Mouse (Mus musculus) embryonic facial prominence, embryonic 10.5 days (tissue): ENCODE data around the gene Szrd1. TPM values are rescaled to one million over a fixed set of nuclear protein-coding genes. Genes with fewer than 3 reads are reported as not detected.
A peak's percentile ranks its signal among the peaks of the same experiment; 100 is the strongest.
"Not testable (repeated sequence)": the region's sequence is repeated elsewhere in the genome, so short reads cannot be mapped to it uniquely, and the experiment has no call there.

ENCODE experiments used
- DNase-seq: peaks from one replicate; pipeline ENCODE4 v3.0.0-alpha.2; 2017; ENCODE audit warnings: low spot score
- H3K27ac ChIP-seq: fragments of 300-500 bp; sonication (generic); replicated peaks from 2 replicates; pipeline ENCODE4 v1.5.1; 2016; ENCODE audit warnings: mild to moderate bottlenecking
- H3K27me3 ChIP-seq: fragments of 300-500 bp; sonication (generic); replicated peaks from 2 replicates; pipeline ENCODE4 v1.6.1; 2016; ENCODE audit warnings: low read depth, mild to moderate bottlenecking; ENCODE audit not compliant: poor library complexity, severe bottlenecking
- H3K36me3 ChIP-seq: fragments of 300-500 bp; sonication (generic); replicated peaks from 2 replicates; pipeline ENCODE4 v1.6.1; 2016; ENCODE audit warnings: mild to moderate bottlenecking, moderate library complexity
- H3K4me1 ChIP-seq: fragments of 300-500 bp; sonication (generic); 2 replicates; pipeline ENCODE4 v1.6.1; 2016
- H3K4me3 ChIP-seq: fragments of 300-500 bp; sonication (generic); 2 replicates; pipeline ENCODE4 v1.5.1; 2016; ENCODE audit warnings: mild to moderate bottlenecking, moderate library complexity
- H3K9me3 ChIP-seq: fragments of 300-500 bp; sonication (generic); 2 replicates; pipeline ENCODE4 v1.6.1; 2016; ENCODE audit warnings: mild to moderate bottlenecking
- WGBS: fragments of 180-500 bp; shearing (Covaris S2); methylation state at CpG from one replicate; pipeline ENCODE4 v1.1.7; 2016; 5-methylcytosine and 5-hydroxymethylcytosine counted together
- polyA plus RNA-seq: library from polyadenylated mRNA; unstranded; fragments of >200 nt; fragmentation: Nextera tagmentation; extraction: Ambion mirVana; gene quantifications from 2 replicates; pipeline ENCODE4 v1.2.1, GENCODE M21; 2016

Szrd1 gene
- polyA plus RNA-seq, 1 experiment from 2014 or later = 37.4 TPM

DNA sequence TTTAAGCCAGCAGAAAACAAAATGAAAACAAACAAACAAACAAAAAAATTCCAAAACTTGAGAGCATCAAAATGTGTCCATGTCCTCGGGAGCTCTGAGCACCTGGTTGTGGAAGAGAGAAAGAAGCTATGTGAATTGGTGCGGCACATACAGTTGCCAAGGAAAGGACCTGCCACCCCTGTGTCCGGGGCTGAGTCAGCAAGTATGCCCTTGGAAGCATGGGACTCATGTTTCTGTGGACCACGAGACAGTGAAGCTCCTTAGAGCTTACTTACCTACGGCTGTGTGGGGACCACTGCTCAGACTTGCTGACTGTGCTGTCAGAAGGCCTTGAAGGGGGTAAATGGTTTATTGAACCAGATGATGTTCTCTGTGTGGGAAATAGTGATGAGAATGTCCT lies 24.2 kb upstream of the Szrd1 start:
- H3K36me3 ChIP-seq = peaks cover 65% of the 10 kb centered on the region
- DNase-seq = no peak
- peaks cover 12% of the 10 kb centered on the region for H3K4me1 ChIP-seq
- peaks cover 15% of the 10 kb centered on the region; the same call in 1 of the 2 replicates for H3K9me3 ChIP-seq
- H3K27me3 ChIP-seq = no peaks in the 10 kb centered on the region
- H3K27ac ChIP-seq = no peak overlapping the region
- H3K4me3 ChIP-seq = no peak overlapping the region
- 95% methylated on average over 5 of the region's 5 CpGs for WGBS

- 92% methylated on average over 6 of the region's 6 CpGs for WGBS
- no peak overlapping the region for H3K4me3 ChIP-seq
These were observed 22.2 kb upstream of the Szrd1 start for GRCm38 (mm10) chr4:141161699-141162208.

GRCm38 (mm10) chr4:141160193-141160592 lies 20.6 kb upstream of the Szrd1 start:
- Histone ChIP-seq H3K4me3 (no peak overlapping the region), H3K4me1 (peaks cover 22% of the 10 kb centered on the region), H3K9me3 (peaks cover 8% of the 10 kb centered on the region; the same call in 1 of the 2 replicates), H3K27ac (no peak overlapping the region), H3K36me3 (peaks cover 37% of the 10 kb centered on the region), H3K27me3 (no peaks in the 10 kb centered on the region)
- no peak for DNase-seq
- 89% methylated on average over 4 of the region's 4 CpGs for WGBS

More at GRCm38 (mm10) chr4:141161699-141162208, 22.2 kb upstream of the Szrd1 start:
- peaks cover 22% of the 10 kb centered on the region for H3K4me1 ChIP-seq
- peaks cover 49% of the 10 kb centered on the region for H3K36me3 ChIP-seq
- no peaks in the 10 kb centered on the region for H3K27me3 ChIP-seq
- DNase-seq = no peak
- no peak overlapping the region for H3K27ac ChIP-seq
- H3K9me3 ChIP-seq = peaks cover 11% of the 10 kb centered on the region; the same call in 1 of the 2 replicates

DNA sequence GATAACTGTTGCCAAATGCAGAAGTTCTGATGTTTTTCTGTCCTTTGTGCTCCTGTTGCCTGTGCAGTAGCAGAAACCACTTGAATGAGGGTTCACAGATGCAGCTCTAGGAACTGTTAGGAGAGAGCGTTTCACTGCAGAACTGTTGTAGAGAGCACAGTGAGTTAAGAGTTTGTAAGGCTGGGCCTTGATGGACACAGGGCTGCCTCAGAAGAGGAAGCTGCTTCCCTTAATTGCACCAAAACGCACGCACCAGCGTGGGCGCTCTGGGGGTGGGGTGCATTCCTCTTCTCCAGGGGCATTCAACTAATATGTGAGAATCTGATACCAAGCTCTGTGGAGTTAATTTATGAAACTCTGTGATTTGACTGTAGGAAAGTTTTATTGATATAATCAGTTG lies 20.1 kb upstream of the Szrd1 start:
- DNase-seq = no peak
- H3K27me3 ChIP-seq = no peaks in the 10 kb centered on the region
- 0 out of 2 replicates have a peak overlapping the region, but pooled peaks have one; percentile 1 for H3K27ac ChIP-seq
- 56% methylated on average over 5 of the region's 5 CpGs for WGBS
- peaks cover 32% of the 10 kb centered on the region for H3K36me3 ChIP-seq
- peaks cover 22% of the 10 kb centered on the region for H3K4me1 ChIP-seq
- H3K9me3 ChIP-seq = peaks cover 5% of the 10 kb centered on the region; the same call in 1 of the 2 replicates
- no peak overlapping the region for H3K4me3 ChIP-seq

DNA sequence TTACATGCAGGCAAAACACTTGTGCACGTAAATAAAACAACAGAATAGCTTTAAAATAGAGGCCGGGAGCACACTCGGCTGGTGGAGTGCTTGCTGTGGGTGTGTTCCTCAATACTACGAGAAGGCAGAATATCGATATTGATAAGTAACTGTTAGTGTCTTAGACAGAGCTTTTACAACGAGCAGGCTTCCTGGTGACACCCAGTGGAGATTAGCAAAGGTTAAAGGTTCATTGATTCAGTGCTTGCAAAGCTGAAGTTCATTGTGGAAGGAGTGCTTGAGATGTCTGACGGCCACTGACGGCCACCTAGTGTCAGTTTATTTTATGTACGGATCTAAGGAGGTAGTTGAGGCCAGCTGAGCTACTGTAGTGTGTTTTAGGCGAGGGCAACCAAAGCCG lies 19.5 kb upstream of the Szrd1 start:
- peaks cover 22% of the 10 kb centered on the region for H3K4me1 ChIP-seq

GRCm38 (mm10) chr4:141158609-141159008 lies 19.0 kb upstream of the Szrd1 start:
- Histone ChIP-seq H3K36me3 (peaks cover 23% of the 10 kb centered on the region), H3K4me1 (peaks cover 22% of the 10 kb centered on the region), H3K27me3 (no peaks in the 10 kb centered on the region), H3K4me3 (no peak overlapping the region), H3K9me3 (no peaks in the 10 kb centered on the region), H3K27ac (peak overlapping the region; percentile 12; the same call in 1 of the 2 replicates)
- no peak for DNase-seq
- WGBS = 87% methylated on average over 2 of the region's 2 CpGs

More for the DNA sequence above, 19.5 kb upstream of the Szrd1 start:
- Histone ChIP-seq H3K27me3 (no peaks in the 10 kb centered on the region), H3K27ac (0 out of 2 replicates have a peak overlapping the region, but pooled peaks have one; percentile 12), H3K36me3 (peaks cover 27% of the 10 kb centered on the region), H3K4me3 (no peak overlapping the region), H3K9me3 (no peaks in the 10 kb centered on the region)
- WGBS = 58% methylated on average over 11 of the region's 11 CpGs
- DNase-seq = no peak

GRCm38 (mm10) chr4:141157485-141157884 lies 17.9 kb upstream of the Szrd1 start:
- 83% methylated on average over 4 of the region's 4 CpGs for WGBS
- H3K36me3 ChIP-seq = peaks cover 13% of the 10 kb centered on the region
- H3K4me3 ChIP-seq = no peak overlapping the region
- H3K27ac ChIP-seq = no peak overlapping the region
- H3K27me3 ChIP-seq = no peaks in the 10 kb centered on the region
- DNase-seq = no peak
- H3K4me1 ChIP-seq = peaks cover 25% of the 10 kb centered on the region
- no peaks in the 10 kb centered on the region for H3K9me3 ChIP-seq

- no peak for DNase-seq
- 50% methylated on average over 7 of the region's 7 CpGs for WGBS
- Histone ChIP-seq H3K36me3 (0 out of 2 replicates have a peak, but pooled peaks cover 2% of the 10 kb centered on the region), H3K27me3 (no peaks in the 10 kb centered on the region), H3K4me3 (peak overlapping the region; percentile 99), H3K9me3 (no peaks in the 10 kb centered on the region), H3K27ac (no peak overlapping the region; the same call in 1 of the 2 replicates), H3K4me1 (peaks cover 26% of the 10 kb centered on the region)
These were observed 9.5 kb upstream of the Szrd1 start for GRCm38 (mm10) chr4:141149116-141149515.

- peaks cover 26% of the 10 kb centered on the region for H3K4me1 ChIP-seq
- no peaks in the 10 kb centered on the region for H3K27me3 ChIP-seq
- WGBS = under 1% methylated on average over 66 of the region's 66 CpGs
- peak overlapping the region; percentile 99 for H3K4me3 ChIP-seq
- no peak for DNase-seq
- H3K9me3 ChIP-seq = no peaks in the 10 kb centered on the region
- H3K36me3 ChIP-seq = 0 out of 2 replicates have a peak, but pooled peaks cover 2% of the 10 kb centered on the region
- H3K27ac ChIP-seq = peak overlapping the region; percentile 95
These were observed 8.6 kb upstream of the Szrd1 start for GRCm38 (mm10) chr4:141148009-141148801.

DNA sequence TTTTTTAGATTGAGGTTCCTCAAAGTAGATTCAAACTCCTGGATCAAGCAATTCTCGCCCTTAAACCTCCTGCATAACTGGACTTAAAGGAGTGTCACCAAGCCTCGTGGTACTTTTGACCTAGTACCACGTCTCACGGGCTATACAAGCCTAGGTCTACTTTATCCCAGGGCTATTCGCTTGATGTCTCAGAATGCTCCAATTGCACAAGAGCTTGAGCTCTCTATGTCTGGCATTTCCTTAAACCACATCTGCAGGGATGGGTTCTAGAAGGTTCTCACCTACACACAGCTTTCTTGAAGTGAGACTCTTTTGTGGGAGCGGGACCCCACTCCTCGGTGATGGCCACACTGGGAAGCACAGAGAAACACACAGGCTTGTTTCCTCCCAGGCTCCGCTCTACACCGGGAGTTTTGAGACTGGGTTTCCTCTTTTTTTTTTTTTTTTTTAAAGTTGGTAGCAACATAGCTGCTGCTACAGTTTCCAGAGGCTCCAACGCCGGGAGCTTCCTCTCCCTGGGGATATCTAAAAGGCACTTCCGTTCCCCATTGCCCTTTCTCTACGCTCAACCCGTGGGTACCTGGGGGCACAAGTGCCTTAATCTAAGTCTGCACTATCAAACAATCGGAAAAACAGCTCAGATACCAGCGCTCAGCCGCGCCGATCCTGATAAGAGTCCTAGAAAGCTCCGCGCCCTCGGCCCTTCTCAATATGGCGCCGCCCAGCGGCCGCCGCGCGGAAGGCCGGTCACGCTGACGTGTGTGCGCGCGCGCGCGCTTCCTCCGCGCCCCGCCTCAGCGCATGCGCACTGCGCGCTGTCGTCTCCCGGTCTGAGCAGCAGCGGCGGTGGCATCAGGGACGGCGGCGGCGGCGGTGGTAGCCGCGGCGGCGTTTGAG lies 7.8 kb upstream of the Szrd1 start, which contains the start of gene Fbxo42:
Gene Fbxo42 (plus strand): TSS at position 802 of the 897 bp plus-strand sequence.
- Histone ChIP-seq H3K4me1 (peaks cover 21% of the 10 kb centered on the region), H3K9me3 (no peaks in the 10 kb centered on the region), H3K27me3 (no peaks in the 10 kb centered on the region), H3K27ac (peak within 1 kb of the TSS; percentile 95), H3K36me3 (0 out of 2 replicates have a peak, but pooled peaks cover 2% of the 10 kb centered on the region), H3K4me3 (peak within 1 kb of the TSS; percentile 99)
- peak; percentile 97 for DNase-seq
- 8% methylated on average over 58 of the region's 58 CpGs for WGBS

DNA sequence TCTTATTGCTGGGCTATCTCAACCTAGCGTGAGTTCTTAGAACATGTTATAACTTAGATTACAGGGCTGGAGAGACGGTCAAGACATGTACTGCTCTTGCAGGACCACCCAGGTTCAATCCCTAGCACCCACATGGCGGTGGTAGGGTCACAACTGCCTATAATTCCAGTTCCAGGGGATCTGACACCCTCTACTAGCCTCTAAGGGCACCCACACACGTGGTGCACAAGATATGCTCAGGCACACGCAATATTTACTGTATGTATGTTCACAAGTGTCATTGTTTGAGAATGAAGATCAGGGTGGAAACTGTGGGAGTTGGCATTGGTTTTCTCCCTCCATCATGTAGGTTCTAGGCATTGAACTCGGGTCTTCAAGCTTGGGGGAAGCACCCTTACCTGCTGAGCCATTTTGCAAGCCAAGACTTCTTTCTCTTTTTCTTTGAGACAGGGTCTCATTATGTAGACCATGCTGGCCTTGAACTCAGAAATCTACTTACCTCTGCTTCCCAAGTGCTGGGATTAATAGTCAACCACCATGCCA lies 7.0 kb upstream of the Szrd1 start:
- Histone ChIP-seq H3K36me3 (0 out of 2 replicates have a peak, but pooled peaks cover 2% of the 10 kb centered on the region), H3K4me1 (peaks cover 20% of the 10 kb centered on the region), H3K27me3 (no peaks in the 10 kb centered on the region), H3K4me3 (no peak overlapping the region), H3K27ac (no peak overlapping the region), H3K9me3 (no peaks in the 10 kb centered on the region)
- DNase-seq = no peak
- 92% methylated on average over 6 of the region's 6 CpGs for WGBS

GRCm38 (mm10) chr4:141145124-141145523 lies 5.5 kb upstream of the Szrd1 start:
- H3K4me1 ChIP-seq = peaks cover 19% of the 10 kb centered on the region
- H3K27me3 ChIP-seq, H3K27ac ChIP-seq, H3K36me3 ChIP-seq, H3K9me3 ChIP-seq, DNase-seq, H3K4me3 ChIP-seq: not testable (repeated sequence)
- WGBS = 95% methylated on average over 13 of the region's 16 CpGs
